Mouse (Mus musculus) stomach, postnatal 0 days (tissue): ENCODE data around the gene Lmo7. TPM values are rescaled to one million over a fixed set of nuclear protein-coding genes. Genes with fewer than 3 reads are reported as not detected.
A peak's percentile ranks its signal among the peaks of the same experiment; 100 is the strongest.

Experiments used
- ATAC-seq: fragments of 200-750 bp; cut with Nextera tagmentation; 2 replicates; pipeline ENCODE4 v1.8.0; 2017; ENCODE audit not compliant: low FRiP score, low TSS enrichment
- DNase-seq: peaks from one replicate; pipeline ENCODE4 v3.0.0-alpha.2; 2016; ENCODE audit warnings: low spot score
- H3K27ac ChIP-seq: fragments of 300-500 bp; sonication (generic); replicated peaks from 2 replicates; pipeline ENCODE4 v1.5.1; 2014; ENCODE audit warnings: mild to moderate bottlenecking, control low read depth
- H3K27me3 ChIP-seq: fragments of 300-500 bp; sonication (generic); 2 replicates; pipeline ENCODE4 v1.6.1; 2014; ENCODE audit warnings: low read length; ENCODE audit not compliant: control insufficient read depth, insufficient read depth
- H3K36me3 ChIP-seq: fragments of 300-500 bp; sonication (generic); 2 replicates; pipeline ENCODE4 v1.6.1; 2014; ENCODE audit warnings: low read length, mixed read lengths; ENCODE audit not compliant: control insufficient read depth, insufficient read depth
- H3K4me1 ChIP-seq: fragments of 300-500 bp; sonication (generic); replicated peaks from 2 replicates; pipeline ENCODE4 v1.6.1; 2014; ENCODE audit warnings: antibody characterized with exemption; ENCODE audit not compliant: control insufficient read depth, insufficient read depth
- H3K4me2 ChIP-seq: fragments of 300-500 bp; sonication (generic); replicated peaks from 2 replicates; pipeline ENCODE4 v1.6.1; 2014; ENCODE audit warnings: low read depth, mild to moderate bottlenecking, control low read depth, moderate library complexity
- H3K4me3 ChIP-seq: fragments of 300-500 bp; sonication (generic); 2 replicates; pipeline ENCODE4 v1.5.1; 2014; ENCODE audit warnings: low read depth, low read length, control low read depth
- H3K9ac ChIP-seq: fragments of 300-500 bp; sonication (generic); 2 replicates; pipeline ENCODE4 v1.6.1; 2014; ENCODE audit warnings: mild to moderate bottlenecking, low read length, control low read depth, mixed read lengths
- H3K9me3 ChIP-seq: fragments of 300-500 bp; sonication (generic); 2 replicates; pipeline ENCODE4 v1.6.1; 2016; ENCODE audit warnings: low read length; ENCODE audit not compliant: control insufficient read depth
- CTCF ChIP-seq: IDR thresholded peaks from 2 replicates; pipeline ENCODE4 v1.5.1; 2016; ENCODE audit warnings: antibody characterized with exemption, low read depth, mild to moderate bottlenecking, moderate library complexity
- EP300 ChIP-seq: optimal IDR thresholded peaks from 2 replicates; pipeline ENCODE3; 2016; ENCODE audit warnings: antibody characterized with exemption
- WGBS: fragments of 180-500 bp; shearing (Covaris S2); extraction: QIAGEN DNeasy Blood & Tissue Kit; methylation state at CpG from one replicate; pipeline ENCODE4 v1.1.7; 2014; 5-methylcytosine and 5-hydroxymethylcytosine counted together
- polyA plus RNA-seq: library from polyadenylated mRNA; unstranded; fragments of >200 nt; fragmentation: Nextera tagmentation; extraction: Ambion mirVana; gene quantifications from 2 replicates; pipeline ENCODE4 v1.2.1, GENCODE M21; 2015

Lmo7 gene
- polyA plus RNA-seq, 1 experiment from 2014 or later = 20.4 TPM

- WGBS = 68% methylated on average over 8 of the region's 8 CpGs
Observed at GRCm38 (mm10) chr14:101859305-101859886, 129.6 kb downstream of the Lmo7 start.

DNA sequence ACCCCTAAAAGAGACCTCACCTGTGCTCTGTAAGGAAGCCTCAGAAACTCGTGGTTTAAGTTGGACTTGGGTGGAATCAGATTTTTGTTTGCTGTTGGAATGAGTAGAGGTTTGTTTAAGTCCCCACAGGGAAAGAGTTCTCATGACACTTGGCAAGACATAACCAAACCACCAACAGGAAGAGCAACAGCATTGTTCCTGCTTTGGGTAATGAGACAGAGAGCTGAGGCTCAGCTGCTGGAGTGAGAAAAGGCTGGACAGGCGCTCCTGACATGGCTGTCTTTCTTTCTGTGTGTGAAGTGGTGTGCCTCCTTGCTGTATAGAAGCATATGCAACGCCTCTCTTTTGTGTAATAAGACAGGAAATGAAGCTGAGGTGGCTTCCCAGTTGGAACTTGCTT lies 132.3 kb downstream of the Lmo7 start:
- Histone ChIP-seq H3K4me2 (no peak overlapping the region), H3K27ac (0 out of 2 replicates have a peak overlapping the region, but pooled peaks have one; percentile 4), H3K4me3 (no peak overlapping the region), H3K27me3 (no peaks in the 10 kb centered on the region), H3K36me3 (no peaks in the 10 kb centered on the region), H3K4me1 (no peaks in the 10 kb centered on the region), H3K9ac (no peak overlapping the region), H3K9me3 (no peaks in the 10 kb centered on the region)
- no peak for TF ChIP-seq CTCF
- DNase-seq (no peak), ATAC-seq (no peak)
- WGBS = 57% methylated on average over 3 of the region's 3 CpGs

More at GRCm38 (mm10) chr14:101859305-101859886, 129.6 kb downstream of the Lmo7 start:
- H3K9ac ChIP-seq = no peak overlapping the region
- no peaks in the 10 kb centered on the region for H3K4me1 ChIP-seq
- no peak overlapping the region for H3K4me3 ChIP-seq
- no peaks in the 10 kb centered on the region for H3K36me3 ChIP-seq
- no peak overlapping the region for H3K4me2 ChIP-seq
- no peak overlapping the region for H3K27ac ChIP-seq
- no peaks in the 10 kb centered on the region for H3K9me3 ChIP-seq
- TF ChIP-seq CTCF = no peak
- TF ChIP-seq EP300 = no peak
- ATAC-seq (no peak), DNase-seq (no peak)
- no peaks in the 10 kb centered on the region for H3K27me3 ChIP-seq

DNA sequence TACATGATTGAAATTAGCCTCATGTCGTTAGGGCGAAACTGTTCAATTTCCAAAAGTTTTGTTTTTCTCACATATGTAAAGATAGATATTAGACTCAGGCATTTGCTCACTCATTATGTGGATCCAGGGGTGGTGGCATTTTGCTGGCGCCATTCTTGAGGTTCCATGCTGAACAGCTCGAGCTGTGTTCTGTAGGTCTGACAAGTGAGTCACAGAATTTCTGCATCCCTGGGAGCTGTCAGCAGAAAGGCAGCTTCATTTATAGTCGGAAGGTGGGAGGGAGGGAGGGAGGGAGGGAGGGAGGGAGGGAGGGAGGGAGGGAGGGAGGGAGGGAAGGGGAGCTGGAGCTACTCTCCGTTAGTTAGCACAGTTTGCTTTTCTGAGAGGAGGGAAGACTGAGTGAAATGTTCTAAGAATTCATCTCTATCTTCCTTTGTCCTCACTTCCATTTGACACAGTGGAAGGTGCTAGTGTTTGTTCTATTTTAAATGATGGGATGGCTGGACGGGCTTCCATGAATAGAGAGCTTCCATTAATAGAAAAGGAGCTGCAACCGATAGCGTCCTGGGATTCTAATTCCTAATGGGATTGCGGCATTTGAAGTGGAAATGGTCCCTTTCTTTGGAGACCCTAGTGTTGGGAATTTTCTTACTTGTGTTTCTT lies 137.4 kb downstream of the Lmo7 start:
- Histone ChIP-seq H3K36me3 (no peaks in the 10 kb centered on the region), H3K27ac (no peak overlapping the region), H3K4me1 (no peaks in the 10 kb centered on the region; the same call in none of the 2 replicates), H3K9me3 (no peaks in the 10 kb centered on the region), H3K4me3 (no peak overlapping the region), H3K27me3 (no peaks in the 10 kb centered on the region), H3K9ac (no peak overlapping the region), H3K4me2 (no peak overlapping the region)
- DNase-seq = no peak
- no peak for ATAC-seq
- WGBS = 55% methylated on average over 10 of the region's 10 CpGs
- TF ChIP-seq EP300 (no peak), CTCF (no peak)

DNA sequence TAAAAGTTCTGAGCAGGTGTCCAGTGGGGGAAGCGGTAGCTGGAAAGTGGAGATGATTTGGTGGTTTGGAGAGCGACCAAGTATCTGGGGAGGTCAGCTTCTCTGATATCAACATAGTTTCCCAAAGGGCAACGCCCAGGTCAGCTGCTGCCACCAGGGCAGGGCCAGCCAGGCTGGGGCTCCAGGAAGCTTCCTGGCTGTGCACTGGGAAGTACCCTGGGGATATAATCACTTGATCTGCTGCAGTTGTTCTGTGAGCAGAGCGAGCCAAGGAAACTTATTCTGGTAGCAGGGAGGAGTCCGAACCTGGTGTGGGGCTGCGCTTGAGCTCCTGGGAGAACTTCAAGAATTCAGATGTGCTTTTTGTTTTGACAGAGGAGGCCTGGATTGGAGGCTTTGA lies 139.4 kb downstream of the Lmo7 start:
- Histone ChIP-seq H3K36me3 (no peaks in the 10 kb centered on the region), H3K4me3 (no peak overlapping the region), H3K4me1 (no peaks in the 10 kb centered on the region; the same call in none of the 2 replicates), H3K27me3 (no peaks in the 10 kb centered on the region), H3K4me2 (no peak overlapping the region), H3K9ac (no peak overlapping the region), H3K9me3 (no peaks in the 10 kb centered on the region), H3K27ac (no peak overlapping the region)
- no peak for TF ChIP-seq CTCF
- TF ChIP-seq EP300 = no peak
- DNase-seq = peak; percentile 65
- ATAC-seq = peak; percentile 81
- 55% methylated on average over 6 of the region's 6 CpGs for WGBS

- no peak overlapping the region for H3K4me3 ChIP-seq
- no peak overlapping the region for H3K9ac ChIP-seq
- H3K27ac ChIP-seq = no peak overlapping the region
- no peak overlapping the region for H3K4me2 ChIP-seq
- WGBS = 57% methylated on average over 4 of the region's 4 CpGs
- DNase-seq (no peak), ATAC-seq (no peak)
- no peaks in the 10 kb centered on the region; the same call in none of the 2 replicates for H3K4me1 ChIP-seq
- TF ChIP-seq CTCF = no peak
- no peaks in the 10 kb centered on the region for H3K36me3 ChIP-seq
- no peaks in the 10 kb centered on the region for H3K27me3 ChIP-seq
- H3K9me3 ChIP-seq = no peaks in the 10 kb centered on the region
Observed at GRCm38 (mm10) chr14:101869661-101870060, 139.9 kb downstream of the Lmo7 start.

DNA sequence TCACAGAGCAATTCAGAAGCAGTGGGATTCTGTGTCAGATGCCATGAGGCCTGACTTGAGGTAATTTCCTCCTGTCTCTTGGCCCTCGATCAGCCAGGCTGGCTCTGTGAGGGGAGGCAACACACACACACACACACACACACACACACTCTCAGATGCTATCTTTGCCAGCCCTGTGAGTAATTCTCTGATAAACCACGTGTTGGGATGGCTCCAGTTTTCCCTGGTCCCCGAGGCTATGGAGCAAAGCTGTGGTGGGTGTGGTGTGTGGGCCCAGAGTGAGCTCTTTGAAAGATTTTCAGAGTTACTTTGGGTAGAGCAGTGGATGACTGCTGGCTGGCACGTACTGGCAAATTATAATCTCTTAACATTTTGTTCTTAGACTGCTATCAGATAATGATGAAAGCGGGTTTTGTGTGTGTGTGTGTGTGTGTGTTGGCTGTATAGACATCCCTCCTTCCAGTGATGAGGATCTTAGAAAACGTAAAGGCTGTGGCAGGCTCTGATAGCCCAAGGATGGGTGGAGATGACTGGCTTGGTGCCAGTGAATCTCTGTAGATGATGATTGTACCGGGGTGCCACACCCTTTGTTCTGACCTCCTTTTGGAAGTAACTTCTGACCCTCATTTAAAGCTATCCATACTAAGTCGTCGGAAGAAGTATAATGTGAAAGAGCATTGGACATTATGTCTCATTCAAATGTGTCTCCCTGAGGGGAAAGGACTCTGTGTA lies 140.6 kb downstream of the Lmo7 start:
- no peaks in the 10 kb centered on the region for H3K9me3 ChIP-seq
- H3K4me3 ChIP-seq = no peak overlapping the region
- H3K27me3 ChIP-seq = no peaks in the 10 kb centered on the region
- H3K4me2 ChIP-seq = no peak overlapping the region
- DNase-seq (no peak), ATAC-seq (peak; percentile 24; the same call in 1 of the 2 replicates)
- no peak overlapping the region for H3K9ac ChIP-seq
- H3K36me3 ChIP-seq = no peaks in the 10 kb centered on the region
- WGBS = 43% methylated on average over 9 of the region's 9 CpGs
- TF ChIP-seq EP300 (no peak), CTCF (no peak)
- H3K27ac ChIP-seq = no peak overlapping the region
- no peaks in the 10 kb centered on the region; the same call in none of the 2 replicates for H3K4me1 ChIP-seq
